1 mouse cellular context compared by ENCODE assay signal in the genomic region with DNA sequence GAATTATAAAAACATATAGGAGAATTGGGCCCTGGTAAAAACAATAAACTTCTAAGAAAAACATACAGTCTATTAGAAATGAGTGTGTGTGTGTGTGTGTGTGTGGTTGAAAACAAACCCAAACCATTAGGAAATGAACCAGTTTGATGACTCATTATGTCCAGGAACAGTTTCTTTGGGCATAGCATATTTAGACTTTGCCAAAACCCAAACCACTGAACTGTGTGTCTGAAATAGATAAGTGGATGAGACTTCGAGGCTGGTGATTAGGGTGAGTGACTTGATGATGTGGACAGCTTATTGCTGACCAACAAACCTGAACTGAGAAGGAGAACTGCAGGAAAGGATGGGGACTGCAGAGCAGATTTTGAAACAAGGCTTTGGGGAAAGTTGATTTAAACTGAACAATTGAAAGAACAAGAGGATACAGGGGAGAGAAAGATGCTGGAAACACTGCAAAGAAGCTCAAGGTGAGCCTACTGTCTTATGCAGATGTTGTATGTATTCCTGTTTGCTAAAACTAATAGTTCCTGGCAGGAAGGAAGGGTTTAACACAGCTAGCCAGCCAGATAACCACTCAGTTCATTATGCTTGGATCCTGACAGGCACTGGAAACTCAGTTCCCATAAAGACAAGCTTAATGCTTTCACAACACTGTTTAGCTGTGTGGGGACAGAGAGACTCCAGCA.
A peak's percentile ranks its signal among the peaks of the same experiment; 100 is the strongest.
TF ChIP-seq lines count a peak whose summit lies in the region.

No protein-coding gene starts in this region.

TF ChIP-seq in MEL, 35 proteins besides CTCF, POLR2A, EP300 and RAD21 (continued from another document):
- no peak for TF ChIP-seq SIN3A (IDR thresholded peaks at IDR 0.05; ENCODE audit: low read length)
- no peak for TF ChIP-seq MXI1 (IDR thresholded peaks at IDR 0.05; ENCODE audit: low read depth, low read length)
- TF ChIP-seq RCOR1 (IDR thresholded peaks at IDR 0.05; ENCODE audit: low read depth, low read length) = peak; percentile 32; the same call in 1 of the 2 replicates
- TF ChIP-seq TAL1 (IDR thresholded peaks at IDR 0.05; ENCODE audit: low read length) = peak; percentile 69
- TF ChIP-seq HCFC1 (IDR thresholded peaks at IDR 0.05; ENCODE audit: low read depth, low read length) = no peak
- TF ChIP-seq POLR2AphosphoS2 (IDR thresholded peaks at IDR 0.05; ENCODE audit: low read length) = no peak
- no peak for TF ChIP-seq JUND (IDR thresholded peaks at IDR 0.05; ENCODE audit: low read depth, low read length)
